Mouse (Mus musculus): ENCODE data around the gene Serpinc1. TPM values are rescaled to one million over a fixed set of nuclear protein-coding genes. Genes with fewer than 3 reads are reported as not detected.

The Serpinc1 gene
- polyA plus RNA-seq, 1 experiment from 2014 or later = 2.8 TPM

DNA sequence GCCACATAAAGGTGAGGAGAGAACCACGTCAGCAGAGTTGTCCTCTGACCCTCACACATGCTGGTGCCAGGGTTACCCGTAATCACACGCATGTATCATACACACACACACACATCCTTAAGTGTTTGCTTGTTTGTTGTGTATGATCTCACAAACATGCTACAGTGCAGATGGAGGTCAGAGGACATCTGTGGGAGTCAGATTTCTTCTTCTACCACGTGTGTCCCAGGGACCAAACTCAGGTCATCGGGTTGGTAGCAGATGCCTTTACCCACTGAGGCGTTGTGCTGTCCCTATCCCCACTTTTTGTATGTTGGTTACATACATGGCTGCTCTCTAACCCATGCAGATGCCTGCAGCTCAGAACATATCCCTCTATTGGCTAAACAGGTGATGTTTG is 7.1 kb downstream of the Serpinc1 start:
- H3K4me1 ChIP-seq = no peaks in the 10 kb centered on the region
- H3K4me3 ChIP-seq (replicated peaks) = no peak overlapping the region
- H3K9me3 ChIP-seq = no peaks in the 10 kb centered on the region
- no peak overlapping the region for H3K27ac ChIP-seq
- no peaks in the 10 kb centered on the region for H3K27me3 ChIP-seq
- H3K4me2 ChIP-seq = no peak overlapping the region
- ATAC-seq (ENCODE audit: low FRiP score) = no peak
- no peak overlapping the region for H3K9ac ChIP-seq
- 89% methylated on average over 6 of the region's 6 CpGs for WGBS
- no peaks in the 10 kb centered on the region for H3K36me3 ChIP-seq (replicated peaks)

DNA sequence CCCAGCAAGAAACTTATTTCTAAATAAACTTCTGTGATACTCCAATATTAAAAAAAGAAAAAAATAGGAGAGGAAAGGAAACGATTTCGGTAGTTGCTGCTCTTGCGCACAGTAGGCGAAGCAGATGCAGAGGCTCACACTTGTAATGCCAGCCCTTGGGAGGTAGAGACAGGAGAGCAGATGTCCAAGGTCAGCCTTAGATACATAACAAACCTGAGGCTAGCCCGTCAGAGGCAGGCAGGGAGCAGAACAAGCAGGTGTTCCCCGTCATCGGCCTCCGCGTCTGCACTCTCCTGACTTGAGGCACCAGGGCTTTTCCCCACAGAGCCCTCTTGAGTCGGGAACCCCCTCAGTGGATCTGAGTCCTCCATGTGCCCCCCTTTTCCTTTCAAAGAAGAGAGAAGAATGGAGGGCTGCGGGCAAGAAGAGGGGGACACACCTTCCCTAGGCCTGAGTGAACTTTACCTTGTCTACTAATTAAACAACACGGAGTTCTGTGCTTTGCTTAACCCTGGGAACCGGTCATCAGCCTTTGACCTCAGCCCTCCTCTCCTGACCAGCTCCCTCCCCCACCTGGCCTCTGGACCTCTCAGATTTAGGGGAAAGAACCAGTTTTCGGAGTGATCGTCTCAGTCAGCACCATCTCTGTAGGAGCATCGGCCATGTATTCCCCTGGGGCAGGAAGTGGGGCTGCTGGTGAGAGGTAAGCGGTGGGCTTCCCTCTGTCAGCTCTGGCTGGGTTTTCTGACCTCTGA is 8.7 kb downstream of the Serpinc1 start:
- no peak overlapping the region for H3K4me3 ChIP-seq (replicated peaks)
- WGBS = 88% methylated on average over 17 of the region's 17 CpGs
- ATAC-seq (ENCODE audit: low FRiP score) = no peak
- no peak overlapping the region for H3K4me2 ChIP-seq
- H3K27ac ChIP-seq = no peak overlapping the region
- no peaks in the 10 kb centered on the region for H3K9me3 ChIP-seq
- no peaks in the 10 kb centered on the region for H3K36me3 ChIP-seq (replicated peaks)
- H3K4me1 ChIP-seq = no peaks in the 10 kb centered on the region
- H3K9ac ChIP-seq = no peak overlapping the region
- no peaks in the 10 kb centered on the region for H3K27me3 ChIP-seq

DNA sequence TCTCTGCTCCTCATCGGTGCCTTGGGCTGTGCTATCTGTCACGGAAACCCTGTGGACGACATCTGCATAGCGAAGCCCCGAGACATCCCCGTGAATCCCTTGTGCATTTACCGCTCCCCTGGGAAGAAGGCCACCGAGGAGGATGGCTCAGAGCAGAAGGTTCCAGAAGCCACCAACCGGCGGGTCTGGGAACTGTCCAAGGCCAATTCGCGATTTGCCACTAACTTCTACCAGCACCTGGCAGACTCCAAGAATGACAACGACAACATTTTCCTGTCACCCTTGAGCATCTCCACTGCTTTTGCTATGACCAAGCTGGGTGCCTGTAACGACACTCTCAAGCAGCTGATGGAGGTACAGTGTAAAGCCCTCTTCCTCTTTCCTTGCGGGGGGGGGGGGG is 11.0 kb downstream of the Serpinc1 start:
- no peaks in the 10 kb centered on the region for H3K4me1 ChIP-seq
- H3K9me3 ChIP-seq = no peaks in the 10 kb centered on the region
- H3K27me3 ChIP-seq = no peaks in the 10 kb centered on the region
- H3K9ac ChIP-seq = no peak overlapping the region
- no peak for ATAC-seq (ENCODE audit: low FRiP score)
- H3K4me2 ChIP-seq = no peak overlapping the region
- WGBS = 92% methylated on average over 14 of the region's 15 CpGs
- H3K27ac ChIP-seq = no peak overlapping the region
- no peak overlapping the region for H3K4me3 ChIP-seq (replicated peaks)
- H3K36me3 ChIP-seq (replicated peaks) = no peaks in the 10 kb centered on the region

DNA sequence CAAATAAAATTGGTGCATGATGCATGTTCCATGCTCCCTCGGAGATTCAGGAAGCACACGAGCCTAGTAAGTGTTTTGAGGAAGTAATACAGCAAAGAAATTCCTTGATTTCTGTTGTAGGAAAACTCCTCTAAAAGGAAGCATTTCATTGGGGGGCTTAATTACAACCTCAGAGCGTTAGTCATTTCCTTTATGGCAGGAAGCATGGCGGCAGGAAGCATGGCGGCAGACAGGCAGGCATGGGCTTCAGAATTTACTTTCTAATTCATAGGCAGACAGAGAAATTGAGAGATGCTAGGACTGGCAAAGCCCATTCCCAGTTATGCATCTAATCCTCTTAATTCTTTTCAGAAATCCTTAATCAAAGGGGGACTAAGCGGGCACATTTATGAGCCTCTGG is 15.5 kb downstream of the Serpinc1 start:
- ATAC-seq (ENCODE audit: low FRiP score) = no peak
- Histone ChIP-seq H3K27ac (no peak overlapping the region), H3K4me2 (no peak overlapping the region), H3K4me1 (no peaks in the 10 kb centered on the region), H3K9me3 (no peaks in the 10 kb centered on the region), H3K27me3 (no peaks in the 10 kb centered on the region), H3K9ac (no peak overlapping the region), H3K4me3 (replicated peaks) (no peak overlapping the region), H3K36me3 (replicated peaks) (no peaks in the 10 kb centered on the region)
- WGBS = 80% methylated on average over 6 of the region's 6 CpGs

DNA sequence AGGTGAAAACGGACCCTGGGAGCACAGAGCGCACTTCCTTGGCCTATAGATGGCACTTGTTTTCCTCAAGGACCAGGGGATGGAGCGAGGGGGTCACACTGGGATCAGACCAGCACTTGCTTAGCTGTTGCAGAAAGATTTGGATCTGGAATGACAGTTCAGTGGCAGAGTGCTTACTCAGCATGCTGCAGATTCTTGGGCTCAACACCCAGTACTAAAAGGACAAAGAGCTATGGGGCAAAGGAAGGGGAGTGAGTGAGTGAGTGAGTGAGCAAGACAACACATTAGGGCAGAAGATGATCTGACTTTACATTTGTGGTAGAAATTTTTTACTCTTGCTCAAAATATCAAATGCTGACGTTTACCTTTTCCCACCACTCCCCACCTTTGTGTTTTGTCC is 26.6 kb downstream of the Serpinc1 start:
- Histone ChIP-seq H3K4me2 (no peak overlapping the region), H3K9me3 (no peaks in the 10 kb centered on the region), H3K27me3 (no peaks in the 10 kb centered on the region), H3K4me3 (replicated peaks) (no peak overlapping the region), H3K4me1 (no peaks in the 10 kb centered on the region), H3K9ac (no peak overlapping the region), H3K27ac (no peak overlapping the region), H3K36me3 (replicated peaks) (peaks cover 14% of the 10 kb centered on the region; the same call in 1 of the 2 replicates)
- no peak for ATAC-seq (ENCODE audit: low FRiP score)
- WGBS = 67% methylated on average over 4 of the region's 4 CpGs

DNA sequence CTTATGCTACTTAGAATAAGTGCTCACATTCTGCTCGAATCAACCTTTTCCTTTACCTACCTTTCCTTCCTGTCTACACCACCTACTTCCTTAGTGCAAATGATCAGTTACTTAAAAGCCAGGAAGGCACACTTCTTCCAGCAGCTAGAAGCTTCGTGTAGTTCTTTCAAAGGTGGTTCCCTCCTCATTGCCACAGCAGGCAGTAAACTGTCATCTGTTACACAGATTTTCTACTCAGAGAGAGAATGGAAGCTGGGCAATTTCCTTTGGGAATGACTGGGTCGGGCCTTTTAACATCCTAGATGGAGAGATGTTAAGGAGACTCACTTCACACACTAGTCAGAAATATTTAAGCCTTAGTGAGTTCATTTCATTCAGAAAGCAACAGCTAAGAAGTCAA is 27.1 kb downstream of the Serpinc1 start:
- Histone ChIP-seq H3K36me3 (replicated peaks) (peaks cover 14% of the 10 kb centered on the region; the same call in 1 of the 2 replicates), H3K27me3 (no peaks in the 10 kb centered on the region), H3K4me1 (no peaks in the 10 kb centered on the region), H3K27ac (no peak overlapping the region), H3K9ac (no peak overlapping the region), H3K4me3 (replicated peaks) (no peak overlapping the region), H3K4me2 (no peak overlapping the region), H3K9me3 (no peaks in the 10 kb centered on the region)
- no peak for ATAC-seq (ENCODE audit: low FRiP score)
- WGBS = 81% methylated on average over 3 of the region's 3 CpGs

DNA sequence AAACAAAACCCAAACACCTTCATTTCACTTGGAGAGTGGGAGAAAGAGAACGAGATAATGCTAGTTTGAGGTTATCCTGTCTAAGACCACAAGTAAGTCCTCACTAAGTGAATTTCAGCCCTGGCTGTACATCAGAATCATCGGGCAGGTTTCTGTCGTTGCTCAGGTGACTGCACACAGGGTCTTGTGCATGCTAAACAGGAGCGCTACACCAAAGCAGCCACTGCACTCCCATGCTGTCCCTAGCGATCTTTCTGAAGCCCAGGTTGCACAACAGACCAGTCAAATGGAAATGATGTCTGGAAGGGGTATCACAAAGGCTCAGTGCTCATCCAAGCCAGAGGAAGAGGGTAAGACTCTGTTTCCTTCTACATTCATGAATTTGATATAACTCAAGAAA is 28.1 kb downstream of the Serpinc1 start:
- no peak overlapping the region for H3K27ac ChIP-seq
- no peak overlapping the region for H3K4me2 ChIP-seq
- peaks cover 15% of the 10 kb centered on the region; the same call in 1 of the 2 replicates for H3K36me3 ChIP-seq (replicated peaks)
- no peaks in the 10 kb centered on the region for H3K4me1 ChIP-seq
- no peak overlapping the region for H3K9ac ChIP-seq
- no peaks in the 10 kb centered on the region for H3K27me3 ChIP-seq
- 83% methylated on average over 5 of the region's 5 CpGs for WGBS
- H3K9me3 ChIP-seq = no peaks in the 10 kb centered on the region
- H3K4me3 ChIP-seq (replicated peaks) = no peak overlapping the region
- no peak for ATAC-seq (ENCODE audit: low FRiP score)

DNA sequence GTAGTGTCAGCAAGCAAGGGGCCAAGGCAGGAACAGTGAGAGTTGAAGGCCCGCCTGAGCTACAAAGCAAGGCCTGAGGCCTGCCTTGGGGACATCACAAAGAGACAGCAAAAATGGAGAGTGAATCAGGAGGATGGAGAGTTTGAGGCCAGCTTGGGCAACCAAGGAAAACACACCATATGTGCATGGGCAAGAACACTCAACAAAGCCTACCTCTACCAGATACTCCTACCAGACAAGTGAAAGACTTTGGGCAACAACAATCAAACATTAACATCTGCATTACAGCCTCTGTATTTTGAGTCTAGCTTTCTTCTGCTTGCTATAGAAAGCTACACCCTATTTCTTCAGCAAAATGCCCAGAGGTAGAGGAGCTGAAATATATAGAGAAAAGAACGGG is 29.7 kb downstream of the Serpinc1 start:
- no peak overlapping the region for H3K4me3 ChIP-seq (replicated peaks)
- H3K9me3 ChIP-seq = no peaks in the 10 kb centered on the region
- no peak overlapping the region for H3K9ac ChIP-seq
- WGBS = 94% methylated on average over 2 of the region's 2 CpGs
- no peaks in the 10 kb centered on the region for H3K4me1 ChIP-seq
- peaks cover 29% of the 10 kb centered on the region for H3K36me3 ChIP-seq (replicated peaks)
- H3K27me3 ChIP-seq = no peaks in the 10 kb centered on the region
- no peak overlapping the region for H3K4me2 ChIP-seq
- no peak overlapping the region for H3K27ac ChIP-seq
- no peak for ATAC-seq (ENCODE audit: low FRiP score)

DNA sequence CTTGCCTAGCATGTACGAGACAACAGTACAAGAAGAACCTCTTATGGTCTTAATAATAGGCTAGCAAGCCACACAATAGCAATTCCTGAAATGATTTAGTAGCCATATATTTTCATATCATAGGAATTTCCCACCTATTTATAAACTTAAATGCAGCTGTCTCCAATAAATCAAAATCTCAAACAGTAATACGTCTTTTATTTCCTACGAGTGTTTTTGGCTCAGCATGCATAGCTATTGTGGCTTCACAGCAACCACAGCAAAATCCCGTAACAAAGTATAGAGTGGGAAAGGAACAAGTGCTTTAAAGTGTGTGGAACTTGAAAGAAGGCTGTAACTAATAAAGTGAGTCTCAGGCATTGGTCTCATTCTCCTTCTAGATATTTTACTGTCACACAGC is 32.1 kb downstream of the Serpinc1 start:
- Histone ChIP-seq H3K9ac (no peak overlapping the region), H3K36me3 (replicated peaks) (peaks cover 21% of the 10 kb centered on the region), H3K4me3 (replicated peaks) (no peak overlapping the region), H3K9me3 (no peaks in the 10 kb centered on the region), H3K4me2 (no peak overlapping the region), H3K27ac (no peak overlapping the region), H3K27me3 (no peaks in the 10 kb centered on the region), H3K4me1 (no peaks in the 10 kb centered on the region)
- ATAC-seq (ENCODE audit: low FRiP score) = no peak
- WGBS = 89% methylated on average over 4 of the region's 4 CpGs

DNA sequence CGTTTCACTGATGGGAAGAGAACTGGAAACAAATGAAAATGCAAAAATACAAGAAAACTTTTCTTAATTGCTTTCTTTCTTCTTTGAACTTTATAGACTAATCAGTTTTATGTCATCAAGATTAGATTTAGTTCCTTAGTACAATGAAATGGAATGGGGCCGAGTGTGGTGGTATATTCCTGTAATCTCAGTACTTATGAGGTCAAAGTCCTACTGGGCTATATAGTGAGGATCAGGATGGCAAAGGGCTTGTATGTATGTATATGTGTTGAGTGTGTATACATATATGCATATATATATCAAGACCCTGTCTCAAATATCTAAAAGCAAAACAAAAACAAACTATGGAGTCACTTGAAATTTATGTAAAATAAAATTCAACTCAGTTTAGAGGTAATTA is 38.0 kb downstream of the Serpinc1 start:
- Histone ChIP-seq H3K36me3 (replicated peaks) (peaks cover 49% of the 10 kb centered on the region), H3K4me1 (no peaks in the 10 kb centered on the region), H3K9me3 (no peaks in the 10 kb centered on the region), H3K9ac (no peak overlapping the region), H3K4me3 (replicated peaks) (no peak overlapping the region), H3K27me3 (no peaks in the 10 kb centered on the region), H3K4me2 (no peak overlapping the region), H3K27ac (no peak overlapping the region)
- 89% methylated on average over 2 of the region's 2 CpGs for WGBS
- no peak for ATAC-seq (ENCODE audit: low FRiP score)

DNA sequence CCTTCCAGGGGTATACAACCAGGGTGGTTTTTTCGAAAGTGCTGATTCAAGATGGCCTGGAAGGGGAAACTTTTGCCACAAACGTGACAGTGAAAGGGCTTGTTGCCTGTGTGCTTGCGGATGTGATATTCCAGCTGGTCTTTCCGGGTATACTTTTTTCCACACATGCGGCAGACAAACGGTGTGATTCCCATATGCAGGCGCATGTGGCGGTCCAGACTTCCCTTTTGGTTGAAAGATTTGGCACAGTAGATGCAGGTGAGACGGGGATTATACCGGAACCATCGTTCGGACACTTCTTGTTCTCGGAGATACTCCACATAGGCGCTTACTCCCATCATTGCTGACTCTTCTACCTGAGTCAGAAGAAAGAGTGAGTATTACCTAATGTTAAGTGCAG is 41.7 kb downstream of the Serpinc1 start:
- no peaks in the 10 kb centered on the region for H3K27me3 ChIP-seq
- H3K4me1 ChIP-seq = no peaks in the 10 kb centered on the region
- no peak for ATAC-seq (ENCODE audit: low FRiP score)
- no peak overlapping the region for H3K4me2 ChIP-seq
- H3K9ac ChIP-seq = no peak overlapping the region
- H3K9me3 ChIP-seq = no peaks in the 10 kb centered on the region
- H3K4me3 ChIP-seq (replicated peaks) = no peak overlapping the region
- peaks cover 37% of the 10 kb centered on the region for H3K36me3 ChIP-seq (replicated peaks)
- H3K27ac ChIP-seq = no peak overlapping the region
- 95% methylated on average over 14 of the region's 14 CpGs for WGBS

DNA sequence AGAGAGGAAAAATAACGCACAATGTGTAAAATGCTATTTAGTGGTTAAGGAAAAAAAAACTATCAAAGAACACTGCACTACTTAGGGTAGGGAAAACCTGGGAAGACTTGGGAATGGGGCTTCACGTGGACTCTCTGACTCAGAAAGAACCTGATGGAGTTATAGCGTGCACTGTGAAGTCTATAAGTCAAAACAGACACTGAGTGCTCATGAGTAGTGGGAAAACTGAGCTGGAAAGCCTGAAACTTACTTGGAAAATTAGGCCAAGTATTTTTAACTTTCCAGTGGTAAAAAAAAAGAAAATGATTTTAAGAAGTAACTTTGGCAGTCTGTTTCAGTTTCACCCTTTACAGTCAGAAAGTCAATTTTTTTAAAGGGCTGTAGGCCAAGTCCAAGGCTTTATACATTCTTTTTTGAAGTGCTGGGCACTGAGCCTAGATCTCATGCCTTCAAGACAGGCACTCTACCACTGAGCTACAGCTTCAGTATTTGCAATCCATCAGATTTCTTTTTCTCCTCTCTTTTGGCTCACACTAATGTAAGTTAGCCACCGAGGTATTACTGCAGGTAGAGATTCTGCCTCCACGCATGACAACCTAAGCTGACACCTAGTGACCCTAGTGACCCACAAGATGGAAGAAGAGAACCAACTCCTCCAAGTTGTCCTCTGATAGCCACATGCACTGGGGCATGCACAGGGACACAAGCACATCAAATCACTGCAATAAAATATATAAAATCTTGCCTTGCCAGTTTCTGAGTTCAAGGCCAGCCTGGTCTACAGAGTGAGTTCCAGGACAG is 47.2 kb downstream of the Serpinc1 start:
- WGBS = 95% methylated on average over 5 of the region's 5 CpGs
- peaks cover 27% of the 10 kb centered on the region for H3K36me3 ChIP-seq (replicated peaks)
- H3K27ac ChIP-seq = no peak overlapping the region

DNA sequence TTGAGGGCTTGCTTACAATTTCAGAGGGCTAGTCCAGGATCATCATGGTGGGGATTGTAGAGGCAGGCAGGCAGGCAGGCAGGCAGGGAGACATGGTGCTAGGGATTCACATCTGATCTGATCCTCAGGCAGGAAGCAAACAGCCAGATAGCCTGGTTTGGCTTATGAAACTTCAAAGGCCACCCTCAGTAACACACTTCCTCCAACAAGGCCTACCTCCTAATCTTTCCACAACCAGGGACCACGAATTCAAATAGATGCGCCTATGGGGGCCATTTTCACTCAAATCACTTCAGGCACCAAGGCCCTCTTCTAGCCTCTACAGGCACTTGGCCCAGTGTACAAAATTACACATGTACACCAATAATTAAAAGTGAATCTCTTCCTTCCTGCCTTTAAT is 48.8 kb downstream of the Serpinc1 start:
- Histone ChIP-seq H3K27me3 (no peaks in the 10 kb centered on the region), H3K27ac (no peak overlapping the region), H3K36me3 (replicated peaks) (peaks cover 32% of the 10 kb centered on the region), H3K4me2 (no peak overlapping the region), H3K9ac (no peak overlapping the region), H3K9me3 (no peaks in the 10 kb centered on the region), H3K4me3 (replicated peaks) (no peak overlapping the region), H3K4me1 (no peaks in the 10 kb centered on the region)
- no peak for ATAC-seq (ENCODE audit: low FRiP score)
- 88% methylated on average over 2 of the region's 2 CpGs for WGBS

More for the DNA sequence above, 47.2 kb downstream of the Serpinc1 start:
- ATAC-seq (ENCODE audit: low FRiP score) = no peak
- H3K9ac ChIP-seq = no peak overlapping the region
- H3K9me3 ChIP-seq = no peaks in the 10 kb centered on the region
- no peak overlapping the region for H3K4me3 ChIP-seq (replicated peaks)
- H3K4me1 ChIP-seq = no peaks in the 10 kb centered on the region
- H3K4me2 ChIP-seq = no peak overlapping the region
- H3K27me3 ChIP-seq = no peaks in the 10 kb centered on the region

Data from forebrain, embryonic 12.5 days (tissue).